Mouse (Mus musculus): Measurements from ENCODE around the gene B2m. TPM values are rescaled to one million over a fixed set of nuclear protein-coding genes. Genes with fewer than 3 reads are reported as not detected.

B2m gene
- total RNA-seq, 2 experiments from 2014 or later: 2,014 to 3,812 TPM

- peak; percentile 27 for ATAC-seq (replicated peaks; ENCODE audit: poor library complexity)
Measured at GRCm38 (mm10) chr2:122148242-122148917, 894 bp downstream of the B2m start.

GRCm38 (mm10) chr2:122149316-122149715 lies 1.8 kb downstream of the B2m start:
- ATAC-seq (replicated peaks; ENCODE audit: poor library complexity): no peak

DNA sequence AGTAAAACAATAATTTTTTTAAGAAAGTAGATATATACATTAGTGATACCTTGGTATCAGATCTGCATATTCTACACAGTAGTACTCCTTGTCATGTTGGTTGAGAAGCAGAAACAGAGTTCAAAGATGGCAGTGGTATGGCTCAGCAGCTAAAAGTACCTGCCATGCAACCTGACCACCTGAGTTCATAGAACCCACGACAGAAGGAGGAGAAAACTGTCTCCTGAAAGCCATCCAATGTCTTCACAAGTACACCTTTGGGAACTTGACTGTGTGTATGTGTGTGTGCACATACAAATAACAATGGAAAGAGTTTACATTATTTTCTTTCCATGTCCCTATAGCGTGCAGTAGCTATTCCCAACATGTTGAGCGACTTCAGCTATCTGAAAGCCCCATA lies 2.2 kb downstream of the B2m start:
- no peak for ATAC-seq (replicated peaks; ENCODE audit: poor library complexity)

DNA sequence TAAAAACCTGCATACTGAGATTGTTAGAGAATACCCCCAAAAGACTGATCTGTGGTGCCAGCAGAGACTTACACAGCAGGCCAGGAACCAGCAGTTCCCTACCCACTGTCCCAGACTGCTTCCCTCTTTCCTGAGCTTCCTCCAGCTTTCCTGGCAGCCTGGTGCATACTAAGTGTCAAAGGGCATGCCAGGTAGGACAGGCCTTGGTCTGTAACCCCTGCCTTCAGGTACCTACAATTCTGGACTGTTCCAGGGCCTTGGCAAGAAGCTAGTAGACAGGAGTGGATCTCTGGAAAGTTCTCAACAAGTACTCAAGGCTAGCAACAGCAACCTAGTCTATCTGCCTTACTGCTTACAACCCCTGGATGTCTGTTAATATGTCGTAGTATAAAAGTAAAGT lies 3.7 kb downstream of the B2m start:
- no peak for ATAC-seq (replicated peaks; ENCODE audit: poor library complexity)

DNA sequence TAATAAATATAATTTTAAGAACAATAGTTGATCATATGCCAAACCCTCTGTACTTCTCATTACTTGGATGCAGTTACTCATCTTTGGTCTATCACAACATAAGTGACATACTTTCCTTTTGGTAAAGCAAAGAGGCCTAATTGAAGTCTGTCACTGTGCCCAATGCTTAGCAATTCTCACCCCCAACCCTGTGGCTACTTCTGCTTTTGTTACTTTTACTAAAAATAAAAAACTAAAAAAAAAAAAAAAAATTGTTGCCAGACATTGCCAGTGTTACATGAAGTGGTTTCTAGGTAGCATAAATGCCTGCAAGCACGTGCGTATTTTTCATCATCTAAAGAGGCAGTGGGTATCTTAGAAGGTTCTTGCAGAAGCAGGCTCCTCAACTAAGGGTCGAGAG lies 5.4 kb downstream of the B2m start:
- no peak for ATAC-seq (replicated peaks; ENCODE audit: poor library complexity)

DNA sequence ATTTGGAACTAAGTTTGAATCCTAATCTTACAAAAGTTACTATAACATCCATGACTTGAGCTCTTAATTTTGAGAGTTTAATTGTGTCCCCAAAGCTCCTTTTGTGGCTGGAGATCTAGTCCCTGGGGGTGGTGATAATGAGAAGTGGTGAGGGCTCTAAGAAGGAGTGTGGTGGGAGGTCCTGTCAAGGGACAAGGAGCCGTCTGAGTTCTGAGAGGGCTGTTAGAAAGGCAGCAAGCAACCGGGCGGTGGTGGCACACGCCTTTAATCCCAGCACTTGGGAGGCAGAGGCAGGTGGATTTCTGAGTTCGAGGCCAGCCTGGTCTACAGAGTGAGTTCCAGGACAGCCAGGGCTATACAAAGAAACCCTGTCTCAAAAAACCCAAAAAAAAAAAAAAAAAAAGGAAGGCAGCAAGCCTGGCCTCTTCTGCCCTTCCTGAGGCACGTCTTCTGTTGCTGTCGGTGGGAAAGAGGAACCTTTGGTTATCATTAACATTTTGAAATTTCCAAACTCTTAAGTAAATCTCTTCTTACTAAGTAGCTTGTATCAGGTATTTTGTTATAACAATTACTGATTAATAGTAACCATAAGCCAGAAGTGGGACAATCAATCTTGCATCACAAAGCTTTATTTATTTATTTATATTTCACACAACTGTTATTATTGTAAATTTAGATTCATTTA lies 6.3 kb downstream of the B2m start:
- peak; percentile 38 for ATAC-seq (replicated peaks; ENCODE audit: poor library complexity)

DNA sequence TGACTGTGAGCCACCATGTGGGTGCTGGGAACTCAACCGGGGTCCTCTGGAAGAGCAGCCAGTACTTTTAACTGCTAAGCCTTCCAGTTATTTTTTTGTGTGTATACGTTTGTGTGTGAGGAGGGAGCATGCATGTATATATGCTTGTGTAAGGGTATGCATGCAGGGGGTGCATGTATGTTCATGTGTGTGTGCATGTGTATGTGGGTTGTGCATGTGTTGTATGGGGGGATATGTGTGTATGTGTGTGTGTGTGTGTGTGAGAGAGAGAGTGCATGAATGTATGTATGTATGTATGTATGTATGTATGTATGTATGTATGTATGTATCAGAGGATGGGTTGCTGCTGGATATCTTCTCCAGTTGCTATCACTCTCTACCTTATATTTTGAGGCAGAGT lies 7.0 kb downstream of the B2m start:
- ATAC-seq (replicated peaks; ENCODE audit: poor library complexity): no peak

DNA sequence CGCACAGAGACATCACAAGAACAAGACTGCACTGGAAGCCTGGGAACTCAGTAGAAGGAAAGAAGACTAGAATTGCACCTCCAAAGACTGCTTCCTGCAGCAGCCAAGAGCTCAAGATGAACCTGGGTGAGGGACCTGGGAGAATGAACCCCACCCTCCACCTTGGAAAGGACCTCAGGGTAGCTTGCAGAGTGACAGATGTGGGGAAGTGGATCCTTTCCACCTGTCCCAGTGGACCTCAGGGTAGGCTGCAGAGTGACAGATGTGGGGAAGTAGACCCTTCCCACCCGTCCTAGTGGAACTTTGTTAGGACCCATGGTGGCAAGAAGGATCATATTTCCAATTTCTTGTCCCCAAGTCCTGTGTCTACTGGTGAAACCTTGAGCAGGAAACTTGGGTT lies 7.8 kb downstream of the B2m start:
- no peak for ATAC-seq (replicated peaks; ENCODE audit: poor library complexity)

DNA sequence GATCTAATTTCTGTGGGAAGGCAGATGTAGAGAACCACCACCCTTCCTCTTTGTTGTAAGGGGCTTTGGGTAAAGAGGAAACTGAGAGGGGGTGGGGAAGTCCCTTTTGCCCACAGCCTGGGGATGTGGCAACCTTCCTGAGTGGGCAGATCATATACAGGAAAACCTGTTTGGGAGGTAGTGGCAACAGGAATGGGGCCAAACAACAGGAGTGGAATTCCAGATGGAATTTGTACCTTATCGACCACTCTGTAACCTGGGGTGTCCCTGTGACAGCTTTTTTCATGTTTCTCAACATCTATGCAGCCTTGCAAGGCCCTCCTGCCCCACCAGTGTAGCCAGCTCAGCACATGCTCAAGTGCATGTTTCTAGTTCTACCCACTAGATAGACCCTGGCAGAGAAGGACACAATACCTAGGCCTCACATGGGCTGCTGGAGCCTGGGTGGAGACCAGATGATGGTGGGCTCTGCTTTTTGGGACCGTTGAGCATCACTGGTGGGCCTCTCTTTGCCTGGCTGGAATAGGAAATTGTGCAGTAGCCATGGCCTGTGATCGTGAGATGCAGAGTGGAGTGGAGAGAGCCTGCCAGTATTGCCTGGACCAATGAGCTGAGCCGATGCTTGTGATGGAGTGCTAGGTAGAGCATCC lies 8.7 kb downstream of the B2m start:
- ATAC-seq (replicated peaks; ENCODE audit: poor library complexity): peak; percentile 70

DNA sequence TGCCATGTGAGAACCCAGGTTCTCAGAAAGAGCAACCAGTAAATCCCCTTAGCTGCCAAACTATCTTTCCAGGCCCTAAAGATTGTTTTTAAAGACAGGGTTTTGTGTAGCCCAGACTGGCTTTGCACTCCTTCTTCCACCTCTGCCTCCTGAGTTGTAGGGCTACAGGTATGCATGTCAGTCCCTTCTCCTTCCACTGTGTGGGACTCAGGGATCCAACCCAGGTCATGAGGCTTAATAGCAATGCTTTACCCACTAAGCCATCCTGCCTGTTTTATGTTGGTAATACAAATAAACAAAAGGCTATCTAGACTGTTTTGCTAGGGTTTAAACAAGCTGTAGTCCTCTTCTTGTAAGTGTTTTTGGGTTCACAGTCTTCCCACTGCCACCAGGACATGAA lies 10.1 kb downstream of the B2m start:
- no peak for ATAC-seq (replicated peaks; ENCODE audit: poor library complexity)

DNA sequence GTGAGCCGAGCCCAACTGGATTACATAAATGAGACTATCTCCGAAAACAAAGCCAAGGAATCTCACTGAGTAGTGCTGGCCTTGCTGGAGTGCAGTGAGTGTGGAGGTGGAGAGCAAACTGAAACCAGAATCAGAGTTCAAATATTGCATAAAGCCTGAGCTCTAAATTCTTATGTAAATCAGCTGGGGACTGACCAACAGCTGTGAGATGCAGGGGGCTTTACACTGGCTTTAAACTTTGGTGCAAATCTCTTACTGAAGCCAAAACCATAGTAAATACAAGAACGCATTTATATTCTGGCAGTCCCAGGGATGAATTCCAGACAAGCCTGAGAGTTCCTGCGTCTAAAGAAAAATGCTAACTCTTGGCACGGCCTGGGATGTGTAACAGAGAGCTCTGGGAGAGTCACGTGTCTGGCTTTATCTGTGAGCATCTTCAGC lies 10.9 kb downstream of the B2m start:
- ATAC-seq (replicated peaks; ENCODE audit: poor library complexity): no peak

DNA sequence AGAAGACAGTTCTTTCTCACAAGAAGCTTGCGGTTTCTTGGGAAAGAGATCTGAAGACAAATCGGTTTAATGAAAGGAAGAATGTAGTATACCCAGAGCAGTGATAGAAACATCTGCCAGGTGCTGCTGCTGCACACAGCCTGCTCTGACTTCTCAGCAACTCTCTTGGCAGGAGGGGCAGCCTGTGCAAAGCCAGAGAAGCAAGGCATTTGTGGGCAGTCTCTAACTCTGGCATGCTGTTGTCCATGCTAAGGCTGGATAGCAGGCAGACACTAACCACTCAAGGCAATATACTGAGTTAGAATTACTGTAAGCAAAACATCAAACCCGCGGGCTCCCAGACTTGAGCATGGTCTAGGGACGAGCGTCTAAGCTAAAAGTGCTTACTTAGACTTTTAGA lies 12.2 kb downstream of the B2m start:
- no peak for ATAC-seq (replicated peaks; ENCODE audit: poor library complexity)

GRCm38 (mm10) chr2:122160680-122161079 lies 13.2 kb downstream of the B2m start, which contains the start of gene Trim69:
Trim69 (plus strand) TSS chr2:122160700.
- ATAC-seq (replicated peaks; ENCODE audit: poor library complexity): peak; percentile 66

DNA sequence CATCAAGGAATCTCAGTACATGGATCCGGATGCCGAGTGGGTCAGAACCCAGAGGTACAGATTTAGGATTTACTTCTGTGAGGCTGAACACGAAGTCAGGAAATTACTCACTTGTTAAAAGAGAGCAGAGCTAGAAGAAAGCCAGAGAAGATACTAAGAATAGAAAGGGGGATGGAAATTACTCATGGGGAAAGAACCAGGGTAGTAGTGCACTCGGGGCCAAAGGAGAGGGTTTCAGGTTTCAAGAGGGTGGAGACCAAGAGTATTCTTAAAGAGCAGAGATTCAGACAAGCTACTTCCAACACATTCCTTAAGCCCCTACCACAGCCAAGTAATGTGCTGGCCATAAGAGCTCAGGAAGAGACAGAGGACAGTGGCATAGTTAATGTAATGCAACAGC lies 14.1 kb downstream of the B2m start:
- no peak for ATAC-seq (replicated peaks; ENCODE audit: poor library complexity)

DNA sequence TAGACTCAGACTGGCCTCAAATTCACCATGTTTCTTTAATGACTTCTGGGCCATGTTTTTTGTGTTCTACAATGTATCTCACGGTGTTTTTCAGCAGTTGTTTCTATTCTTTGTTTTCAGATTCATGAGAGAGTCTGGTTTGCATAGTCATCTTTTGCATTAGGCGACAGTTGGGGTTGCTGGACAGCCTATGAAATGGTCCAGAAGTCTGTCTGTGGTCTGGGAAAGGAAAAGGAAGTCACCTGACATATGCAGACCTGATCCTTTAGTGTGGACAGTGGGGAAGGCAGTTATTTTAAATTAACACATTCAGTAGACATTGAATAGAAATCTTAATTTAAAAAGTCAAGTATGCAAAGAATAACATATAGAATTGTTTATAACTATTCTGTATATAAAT lies 15.0 kb downstream of the B2m start:
- ATAC-seq (replicated peaks; ENCODE audit: poor library complexity): no peak

DNA sequence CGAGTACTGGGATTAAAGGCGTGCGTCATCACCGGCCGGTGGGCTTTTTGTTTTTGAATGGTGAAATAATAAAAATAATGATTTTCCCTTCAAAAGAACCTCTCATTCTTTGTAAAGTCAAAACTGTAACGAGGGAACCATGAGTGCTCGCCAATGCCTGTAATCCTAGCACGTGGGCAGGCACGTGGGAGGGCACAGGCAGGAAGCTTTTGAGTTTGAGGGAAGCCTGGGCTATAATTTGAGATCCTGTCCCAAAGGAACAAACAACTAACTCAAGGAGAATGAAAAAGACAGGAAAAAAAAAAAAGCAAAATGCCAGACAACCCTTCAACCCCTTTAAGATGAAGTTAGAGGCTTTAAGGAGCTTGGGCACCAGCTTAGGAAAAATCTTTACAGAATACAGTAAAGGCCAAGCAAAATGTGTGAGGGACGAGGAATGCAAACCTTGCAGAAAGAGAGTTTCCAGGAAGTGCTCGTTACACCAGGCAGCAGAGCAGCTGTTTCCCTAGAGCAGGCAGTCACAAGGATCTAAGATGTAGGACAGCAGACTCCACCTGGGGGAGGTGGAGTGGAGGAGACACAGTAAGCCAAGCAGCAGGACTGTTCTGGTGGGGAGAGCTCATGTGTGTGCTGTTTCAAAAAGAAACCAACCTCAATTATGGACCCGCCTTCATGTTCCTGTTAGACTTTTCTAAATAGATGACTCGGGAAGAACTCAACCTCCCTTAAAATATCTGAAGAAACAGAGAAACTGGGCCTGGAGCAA lies 16.1 kb downstream of the B2m start:
- peak; percentile 38 for ATAC-seq (replicated peaks; ENCODE audit: poor library complexity)

DNA sequence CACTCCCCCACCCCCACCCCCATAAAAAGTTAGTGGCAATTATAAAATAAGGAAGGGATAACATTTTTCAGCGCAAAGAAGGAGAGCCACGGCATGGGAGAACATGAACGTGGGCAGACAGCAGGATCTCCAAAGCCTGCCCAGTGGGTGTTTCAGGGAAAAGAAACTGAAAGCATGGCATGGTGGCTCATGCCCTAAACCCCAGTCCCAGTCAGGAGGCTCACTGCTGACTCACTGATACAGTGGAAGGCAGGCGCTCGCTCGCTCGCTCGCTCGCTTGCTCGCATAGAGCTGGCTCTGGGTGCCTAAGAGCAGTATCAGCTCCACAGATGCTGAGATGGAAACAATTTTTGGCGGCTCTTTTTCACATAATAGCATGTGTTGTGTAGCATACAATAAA lies 16.8 kb downstream of the B2m start:
- peak; percentile 87 for ATAC-seq (replicated peaks; ENCODE audit: poor library complexity)

- ATAC-seq (replicated peaks; ENCODE audit: poor library complexity): no peak
Measured at GRCm38 (mm10) chr2:122171292-122171691, 23.8 kb downstream of the B2m start.

GRCm38 (mm10) chr2:122172188-122172587 lies 24.7 kb downstream of the B2m start:
- no peak for ATAC-seq (replicated peaks; ENCODE audit: poor library complexity)

DNA sequence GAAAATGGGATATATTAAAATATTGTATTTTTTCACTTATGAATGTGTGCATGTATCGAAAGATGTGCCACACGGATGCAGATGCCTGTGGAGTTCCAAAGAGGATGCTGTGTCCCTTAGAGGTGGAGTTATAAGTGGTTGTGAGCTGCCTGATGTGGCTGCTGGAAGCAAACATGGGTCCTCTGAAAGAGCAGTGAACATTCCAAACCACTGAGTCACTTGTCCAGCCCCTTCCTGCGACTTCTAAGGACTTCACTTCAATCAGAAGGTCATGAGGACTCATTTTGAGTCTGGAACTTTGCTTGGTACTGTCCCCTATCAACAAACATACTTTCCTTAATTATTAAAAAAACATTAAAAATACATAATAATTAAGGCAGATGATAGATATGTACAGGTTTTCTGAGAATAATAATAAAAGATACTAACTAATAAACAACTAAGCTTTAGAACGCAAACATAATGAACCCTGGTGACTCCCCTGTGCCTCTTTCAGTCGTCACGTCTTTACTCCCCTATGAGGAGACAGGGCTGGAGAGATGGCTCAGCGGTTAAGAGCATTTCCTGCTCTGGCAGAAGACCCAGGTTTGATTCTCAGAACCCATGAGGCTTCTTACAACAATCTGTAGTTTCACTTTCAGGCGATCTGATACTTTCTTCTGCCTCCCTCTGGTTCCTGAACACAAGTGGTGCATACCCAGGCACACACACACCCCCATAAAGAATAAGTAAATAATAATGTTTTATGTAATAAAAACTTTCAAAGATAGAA lies 32.8 kb downstream of the B2m start:
- ATAC-seq (replicated peaks; ENCODE audit: poor library complexity): peak; percentile 39; the same call in 1 of the 2 replicates

DNA sequence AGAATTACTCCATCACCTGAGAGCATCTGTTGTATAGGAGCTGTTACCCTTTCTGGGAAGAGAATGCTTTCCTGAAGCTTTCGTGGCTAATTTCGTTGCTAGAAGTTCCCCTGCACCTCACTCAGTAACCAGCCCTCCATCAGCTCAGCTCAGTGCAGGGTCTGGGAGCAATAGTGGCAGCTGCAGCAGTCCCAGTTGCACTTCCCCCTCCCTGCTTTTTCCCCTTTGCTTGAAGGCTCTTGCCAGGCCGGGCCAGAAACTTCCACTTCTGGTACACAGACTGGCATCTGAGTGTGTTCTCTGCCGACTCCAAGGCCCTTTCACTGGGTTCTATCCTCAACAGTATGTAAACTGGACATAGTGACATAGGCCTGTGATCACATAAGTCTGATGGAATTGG lies 37.6 kb downstream of the B2m start:
- ATAC-seq (replicated peaks; ENCODE audit: poor library complexity): peak; percentile 62
